Mouse (Mus musculus) lung, embryonic 14.5 days (tissue): Measurements from ENCODE around the gene Gdpd5. TPM values are rescaled to one million over a fixed set of nuclear protein-coding genes. Genes with fewer than 3 reads are reported as not detected.
A peak's percentile ranks its signal among the peaks of the same experiment; 100 is the strongest.

Experiments
- ATAC-seq: fragments of 200-750 bp; cut with Nextera tagmentation; 2 replicates; pipeline ENCODE4 v1.8.0; 2017; ENCODE audit warnings: mild to moderate bottlenecking, moderate TSS enrichment, moderate library complexity; ENCODE audit not compliant: insufficient read depth
- DNase-seq: peaks from one replicate; pipeline ENCODE4 v3.0.0-alpha.2; 2015
- H3K27ac ChIP-seq: fragments of 300-500 bp; sonication (generic); 2 replicates; pipeline ENCODE4 v1.5.1; 2014; ENCODE audit warnings: low read depth, mild to moderate bottlenecking, moderate library complexity
- H3K27me3 ChIP-seq: fragments of 300-500 bp; sonication (generic); 2 replicates; pipeline ENCODE4 v1.6.1; 2014; ENCODE audit warnings: low read length, control low read depth; ENCODE audit not compliant: insufficient read depth
- H3K36me3 ChIP-seq: fragments of 300-500 bp; sonication (generic); 2 replicates; pipeline ENCODE4 v1.6.1; 2014; ENCODE audit warnings: control low read depth; ENCODE audit not compliant: insufficient read depth
- H3K4me1 ChIP-seq: fragments of 300-500 bp; sonication (generic); 2 replicates; pipeline ENCODE4 v1.6.1; 2014; ENCODE audit warnings: antibody characterized with exemption, control low read depth; ENCODE audit not compliant: insufficient read depth
- H3K4me2 ChIP-seq: fragments of 300-500 bp; sonication (generic); 2 replicates; pipeline ENCODE4 v1.6.1; 2014; ENCODE audit warnings: mild to moderate bottlenecking
- H3K4me3 ChIP-seq: fragments of 300-500 bp; sonication (generic); 2 replicates; pipeline ENCODE4 v1.5.1; 2014; ENCODE audit warnings: low read depth, low read length
- H3K9ac ChIP-seq: fragments of 300-500 bp; sonication (generic); 2 replicates; pipeline ENCODE4 v1.6.1; 2014
- H3K9me3 ChIP-seq: fragments of 300-500 bp; sonication (generic); 2 replicates; pipeline ENCODE4 v1.6.1; 2016; ENCODE audit warnings: low read depth, low read length, control low read depth
- CTCF ChIP-seq: IDR thresholded peaks from 2 replicates; pipeline ENCODE4 v1.5.1; 2016; ENCODE audit warnings: antibody characterized with exemption, low read depth
- WGBS: fragments of 180-500 bp; shearing (Covaris S2); extraction: QIAGEN DNeasy Blood & Tissue Kit; methylation state at CpG from one replicate; pipeline ENCODE4 v1.1.7; 2014; 5-methylcytosine and 5-hydroxymethylcytosine counted together
- polyA plus RNA-seq: library from polyadenylated mRNA; unstranded; fragments of >200 nt; fragmentation: Nextera tagmentation; extraction: Ambion mirVana; gene quantifications from 2 replicates; pipeline ENCODE4 v1.2.1, GENCODE M21; 2014

Gdpd5 gene
- polyA plus RNA-seq, 1 experiment from 2014 or later: 21.8 TPM

- peak; percentile 24 for DNase-seq
- no peak for TF ChIP-seq CTCF
- Histone ChIP-seq H3K27me3 (no peaks in the 10 kb centered on the region), H3K9me3 (no peaks in the 10 kb centered on the region), H3K9ac (no peak overlapping the region), H3K4me2 (no peak overlapping the region), H3K4me3 (no peak overlapping the region), H3K36me3 (peaks cover 3% of the 10 kb centered on the region; the same call in 1 of the 2 replicates), H3K27ac (no peak overlapping the region), H3K4me1 (peaks cover 4% of the 10 kb centered on the region; the same call in 1 of the 2 replicates)
- no peak for ATAC-seq
- WGBS: 25% methylated on average over 8 of the region's 8 CpGs
These were observed 24.4 kb downstream of the Gdpd5 start for GRCm38 (mm10) chr7:99405386-99406155.

- ATAC-seq (no peak), DNase-seq (peak; percentile 27)
- H3K9ac ChIP-seq: no peak overlapping the region
- H3K4me2 ChIP-seq: no peak overlapping the region
- H3K9me3 ChIP-seq: no peaks in the 10 kb centered on the region
- H3K4me1 ChIP-seq: no peaks in the 10 kb centered on the region
- no peaks in the 10 kb centered on the region for H3K27me3 ChIP-seq
- 67% methylated on average over 2 of the region's 2 CpGs for WGBS
- peaks cover 3% of the 10 kb centered on the region; the same call in 1 of the 2 replicates for H3K36me3 ChIP-seq
- no peak for TF ChIP-seq CTCF
- H3K27ac ChIP-seq: no peak overlapping the region
- no peak overlapping the region for H3K4me3 ChIP-seq
These were observed 26.4 kb downstream of the Gdpd5 start for GRCm38 (mm10) chr7:99407598-99407997.

GRCm38 (mm10) chr7:99409441-99410222 lies 28.4 kb downstream of the Gdpd5 start:
- Histone ChIP-seq H3K9me3 (no peaks in the 10 kb centered on the region), H3K4me2 (no peak overlapping the region), H3K27ac (peak overlapping the region; percentile 59), H3K4me3 (no peak overlapping the region), H3K27me3 (no peaks in the 10 kb centered on the region), H3K9ac (no peak overlapping the region), H3K36me3 (peaks cover 8% of the 10 kb centered on the region; the same call in 1 of the 2 replicates), H3K4me1 (no peaks in the 10 kb centered on the region)
- ATAC-seq (no peak), DNase-seq (no peak)
- TF ChIP-seq CTCF: no peak
- WGBS: 54% methylated on average over 8 of the region's 8 CpGs

- Histone ChIP-seq H3K27me3 (no peaks in the 10 kb centered on the region), H3K4me1 (no peaks in the 10 kb centered on the region), H3K36me3 (peaks cover 8% of the 10 kb centered on the region; the same call in 1 of the 2 replicates), H3K9ac (no peak overlapping the region), H3K27ac (peak overlapping the region; percentile 59; the same call in 1 of the 2 replicates), H3K4me3 (no peak overlapping the region), H3K4me2 (no peak overlapping the region), H3K9me3 (no peaks in the 10 kb centered on the region)
- DNase-seq (peak; percentile 16), ATAC-seq (no peak)
- no peak for TF ChIP-seq CTCF
- 65% methylated on average over 9 of the region's 9 CpGs for WGBS
These were observed 29.1 kb downstream of the Gdpd5 start for GRCm38 (mm10) chr7:99410315-99410714.

GRCm38 (mm10) chr7:99411047-99411779 lies 30.0 kb downstream of the Gdpd5 start:
- Histone ChIP-seq H3K9me3 (no peaks in the 10 kb centered on the region), H3K27ac (no peak overlapping the region), H3K36me3 (peaks cover 6% of the 10 kb centered on the region; the same call in 1 of the 2 replicates), H3K4me3 (no peak overlapping the region), H3K9ac (no peak overlapping the region), H3K4me2 (no peak overlapping the region), H3K27me3 (no peaks in the 10 kb centered on the region), H3K4me1 (no peaks in the 10 kb centered on the region)
- DNase-seq (no peak), ATAC-seq (no peak)
- no peak for TF ChIP-seq CTCF
- WGBS: 43% methylated on average over 6 of the region's 6 CpGs

GRCm38 (mm10) chr7:99415045-99415444 lies 33.8 kb downstream of the Gdpd5 start:
- H3K36me3 ChIP-seq: 0 out of 2 replicates have a peak, but pooled peaks cover 5% of the 10 kb centered on the region
- no peak overlapping the region for H3K9ac ChIP-seq
- 71% methylated on average over 4 of the region's 4 CpGs for WGBS
- no peaks in the 10 kb centered on the region for H3K27me3 ChIP-seq
- no peaks in the 10 kb centered on the region for H3K9me3 ChIP-seq
- TF ChIP-seq CTCF: no peak
- H3K4me3 ChIP-seq: no peak overlapping the region
- H3K27ac ChIP-seq: no peak overlapping the region
- no peak overlapping the region for H3K4me2 ChIP-seq
- ATAC-seq (no peak), DNase-seq (no peak)
- no peaks in the 10 kb centered on the region for H3K4me1 ChIP-seq
